Mouse (Mus musculus) Muller cell, postnatal 12 days (primary cell): Measurements from ENCODE around the gene Tom1l1.
A peak's percentile ranks its signal among the peaks of the same experiment; 100 is the strongest.
"Not testable (repeated sequence)": the region's sequence is repeated elsewhere in the genome, so short reads cannot be mapped to it uniquely, and the experiment has no call there.

Source experiments
- DNase-seq: peaks from one replicate; pipeline ENCODE4 v3.0.0-alpha.2; 2015; ENCODE audit errors: inconsistent ontology term

Gene Tom1l1

DNA sequence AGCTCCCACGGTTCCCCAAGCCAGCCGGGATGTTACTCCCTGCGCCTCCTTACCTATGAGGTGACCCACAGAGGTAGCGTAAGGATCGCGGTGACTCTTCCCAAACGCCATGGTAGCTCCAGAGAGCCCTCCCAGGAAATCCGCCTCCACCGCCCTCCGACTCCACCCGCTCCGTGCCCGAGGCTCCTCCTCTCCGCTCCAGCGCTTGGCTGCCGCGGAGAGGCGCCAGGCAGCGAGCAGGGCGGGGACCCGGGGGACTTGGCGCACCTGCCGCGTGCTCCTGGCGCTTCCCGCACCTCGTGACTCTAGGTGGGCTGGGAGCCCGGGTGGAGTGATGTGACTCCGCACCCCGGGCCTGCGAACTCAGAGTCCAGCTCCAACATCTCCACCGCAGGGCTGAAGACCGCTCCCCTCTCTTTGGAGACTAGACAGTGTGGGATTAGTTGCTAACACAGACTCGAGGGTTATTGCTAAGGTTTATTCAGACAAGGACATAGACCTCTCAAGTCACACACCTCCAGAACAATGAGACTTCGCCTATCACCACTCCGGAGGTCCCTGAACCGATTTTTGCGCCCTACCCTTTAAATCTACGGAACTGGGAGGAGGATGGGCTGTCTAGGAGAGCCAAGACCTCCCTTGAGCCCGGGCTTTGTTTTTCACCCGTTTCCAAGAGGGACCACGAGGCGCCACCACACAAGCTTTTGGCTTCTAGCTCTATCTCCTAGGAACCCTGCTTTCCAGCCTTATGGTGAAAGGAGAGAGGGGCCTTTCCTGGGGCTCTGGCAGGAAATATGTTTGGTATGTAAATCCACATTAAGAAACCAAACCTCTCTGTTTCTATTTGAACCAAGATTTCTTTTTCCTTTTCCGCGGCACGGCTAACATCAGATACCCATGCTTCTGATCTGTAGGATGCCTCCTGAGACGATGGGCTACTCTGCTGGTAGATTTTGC is at the start of gene Tom1l1:
Tom1l1 (minus strand) TSS at position 907 of the 957 bp plus-strand sequence.
- peak; percentile 82 for DNase-seq

DNA sequence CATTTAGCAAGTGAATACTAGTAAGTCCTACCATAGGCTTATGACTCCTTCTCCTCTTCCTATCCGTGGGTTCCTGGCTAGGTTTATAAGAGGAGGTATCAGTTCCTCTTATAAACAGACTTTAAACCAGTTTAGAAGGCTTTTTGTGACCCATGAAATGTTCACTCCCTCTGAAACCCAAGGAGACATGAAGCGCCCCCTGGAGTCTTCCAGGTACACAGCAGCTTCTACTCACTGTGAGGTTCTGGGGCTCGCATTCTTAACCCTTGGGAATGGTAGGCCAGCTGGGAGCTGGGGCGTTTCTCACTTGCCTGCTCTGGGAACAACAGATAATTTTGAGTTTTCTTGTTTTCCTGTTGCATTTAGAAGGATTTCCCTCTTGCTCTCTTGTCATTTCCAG is 45.4 kb upstream of the Tom1l1 start:
- DNase-seq, result no peak

DNA sequence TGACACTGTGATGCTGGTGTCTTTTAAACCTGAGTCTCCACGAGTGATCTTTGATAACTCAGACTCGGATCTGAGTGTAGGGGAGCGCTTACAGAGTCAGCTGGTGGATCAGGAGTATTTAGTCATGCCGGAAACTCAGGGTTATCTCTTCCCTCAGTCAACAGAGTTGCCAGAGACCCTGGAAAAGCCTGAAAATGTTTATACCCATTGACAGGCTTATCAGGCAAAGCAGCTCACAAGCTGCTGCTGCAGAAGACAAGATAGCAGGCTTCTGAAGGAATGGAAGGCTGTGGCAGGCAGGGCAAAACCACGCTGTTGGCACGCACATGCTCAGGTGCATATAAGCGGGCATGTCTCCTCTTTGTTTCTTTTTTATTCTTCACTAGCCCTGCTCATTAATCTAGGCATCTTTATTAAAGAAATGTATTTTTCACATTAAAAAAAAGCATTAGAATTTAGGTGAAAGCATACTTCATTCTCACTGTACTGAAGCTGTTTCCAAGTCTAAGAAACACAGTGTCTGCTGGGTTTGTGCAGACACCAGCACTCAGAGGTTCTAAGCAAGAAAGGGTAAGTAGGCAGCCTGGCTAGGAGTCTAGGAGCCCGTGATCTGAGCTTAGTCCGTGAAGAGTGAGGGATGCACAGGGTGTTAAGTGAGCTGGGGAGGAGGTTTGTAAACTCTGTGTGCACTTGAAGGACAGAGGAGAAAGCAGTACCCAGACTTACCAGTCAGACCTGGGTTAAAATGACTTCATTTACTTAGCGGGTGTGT is 39.4 kb upstream of the Tom1l1 start:
- no peak for DNase-seq

DNA sequence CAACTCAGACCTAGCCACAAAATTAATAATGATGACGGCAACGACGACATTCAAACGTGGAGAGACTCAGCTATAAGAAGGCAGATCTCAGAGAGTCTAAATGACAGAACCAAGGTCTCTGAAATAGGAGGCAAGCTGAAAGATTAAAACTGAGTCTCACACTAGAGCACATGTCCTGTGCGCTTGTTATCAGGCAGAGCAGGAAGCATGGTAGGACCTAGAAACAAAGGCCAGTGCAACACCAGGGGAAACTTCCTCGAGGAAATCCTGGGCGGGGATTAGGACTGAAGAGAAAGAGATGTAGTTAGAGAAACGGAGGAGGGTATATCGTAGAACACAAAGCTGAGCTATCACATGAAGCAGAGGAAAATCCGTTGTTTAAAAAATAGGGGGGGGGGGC is 38.6 kb upstream of the Tom1l1 start:
- no peak for DNase-seq

DNA sequence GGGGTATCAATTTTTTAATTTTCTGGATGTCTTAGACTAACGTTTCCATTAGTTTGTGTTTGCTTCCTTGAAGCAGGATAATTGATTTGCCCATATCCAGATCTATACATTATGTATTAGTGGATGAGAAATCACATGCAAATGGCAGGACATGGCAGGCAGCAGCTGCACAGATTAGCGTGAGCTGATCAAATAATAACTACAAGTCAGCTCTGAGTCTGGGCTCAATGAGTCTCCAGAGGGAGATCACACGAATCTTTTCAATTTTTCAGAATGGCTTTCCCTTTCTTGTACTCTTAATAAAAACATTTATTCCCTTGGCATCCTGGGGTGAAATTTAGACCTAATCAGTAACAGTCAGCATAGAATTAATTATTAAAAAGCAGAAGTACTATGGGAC is 34.1 kb upstream of the Tom1l1 start:
- DNase-seq, result no peak

DNA sequence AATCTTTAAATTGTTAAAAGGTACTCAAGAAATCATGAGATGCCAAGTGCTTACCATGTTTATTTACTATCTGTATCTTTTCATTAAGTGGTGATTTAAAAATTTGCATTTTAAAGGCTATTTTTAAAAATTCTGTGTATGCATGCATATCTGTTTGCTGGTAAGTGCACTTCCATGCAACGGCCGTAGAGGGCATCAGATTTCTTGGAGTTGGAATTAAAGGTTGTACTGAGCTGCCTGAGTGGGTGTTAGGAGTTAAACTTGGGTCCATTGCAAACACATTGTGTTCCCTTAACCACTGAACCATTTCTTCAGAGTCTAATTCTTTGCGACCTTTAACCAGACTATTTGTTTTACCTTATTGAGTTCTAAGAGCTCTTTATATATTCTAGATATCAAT is 29.6 kb upstream of the Tom1l1 start:
- DNase-seq, result no peak

DNA sequence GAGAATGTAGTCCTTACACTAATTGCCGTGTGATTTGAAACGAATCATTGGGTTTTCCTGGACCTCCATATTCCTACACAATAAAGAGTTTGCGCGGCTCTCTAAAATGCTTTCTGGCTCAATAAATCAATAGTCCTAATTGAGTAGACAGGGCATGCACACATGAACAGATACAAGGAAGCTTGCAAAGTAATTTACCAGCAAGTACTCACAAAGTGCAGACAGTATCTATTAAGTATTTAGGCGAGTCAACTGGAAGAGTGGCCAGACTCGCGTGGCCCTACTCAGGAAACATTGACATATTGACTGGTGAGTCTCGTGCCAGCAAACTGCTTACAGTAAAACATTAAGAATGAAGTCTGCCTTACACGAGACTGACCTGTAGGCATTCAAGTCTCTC is 23.4 kb upstream of the Tom1l1 start:
- peak; percentile 34 for DNase-seq

DNA sequence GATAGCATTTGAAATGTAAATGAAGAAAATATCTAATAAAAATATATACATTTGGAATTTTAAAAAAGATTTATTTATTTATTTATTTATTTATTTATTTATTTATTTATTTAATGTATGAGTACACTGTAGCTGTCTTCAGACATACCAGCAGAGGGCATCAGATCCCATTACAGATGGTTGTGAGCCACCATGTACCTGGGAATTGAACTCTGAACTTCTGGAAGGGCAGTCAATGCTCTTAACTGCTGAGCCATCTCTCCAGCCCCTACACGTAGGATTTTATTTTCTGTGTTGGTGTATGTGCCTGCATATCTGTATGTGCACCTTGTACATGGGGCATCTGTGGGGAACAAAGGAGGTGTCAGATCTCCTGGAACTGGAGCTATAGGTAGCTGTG is 19.0 kb upstream of the Tom1l1 start:
- DNase-seq, result not testable (repeated sequence)

DNA sequence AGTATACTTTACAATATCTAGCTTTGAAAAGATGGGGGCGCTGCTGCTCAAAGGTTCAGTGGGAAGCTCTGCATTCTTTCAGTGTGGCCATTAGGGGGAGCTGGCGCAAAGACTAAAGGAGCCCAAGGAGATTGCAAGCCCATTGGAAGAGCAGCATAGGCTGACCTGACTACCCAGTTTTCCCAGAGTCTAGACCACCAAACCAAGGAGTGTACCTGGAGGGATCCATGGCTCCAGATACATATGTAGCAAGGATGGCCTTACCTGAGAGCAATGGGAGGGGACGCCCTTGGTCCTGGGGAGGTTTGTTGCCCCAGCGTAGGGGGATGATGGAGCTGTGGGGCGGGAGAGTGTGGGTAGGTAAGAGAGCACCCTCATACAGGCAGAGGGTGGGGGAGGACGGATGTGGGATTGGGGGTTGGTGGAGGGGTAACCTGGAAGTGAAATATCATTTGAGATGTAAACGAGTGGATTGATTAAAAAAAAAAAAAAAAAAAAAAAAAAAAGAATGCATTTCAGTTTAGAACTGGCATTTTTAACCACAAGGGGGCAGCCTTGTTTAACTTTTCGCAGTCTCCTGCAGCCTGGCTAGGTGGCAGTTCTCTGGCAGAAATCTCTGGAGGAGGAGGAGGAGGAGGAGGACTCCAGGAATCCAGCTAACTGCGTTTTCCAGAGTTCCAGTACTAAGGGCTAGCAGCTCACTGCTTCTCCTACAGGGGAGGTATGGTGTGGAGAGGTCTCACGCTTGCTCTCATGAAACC is 9.5 kb upstream of the Tom1l1 start:
- DNase-seq, result peak; percentile 82

DNA sequence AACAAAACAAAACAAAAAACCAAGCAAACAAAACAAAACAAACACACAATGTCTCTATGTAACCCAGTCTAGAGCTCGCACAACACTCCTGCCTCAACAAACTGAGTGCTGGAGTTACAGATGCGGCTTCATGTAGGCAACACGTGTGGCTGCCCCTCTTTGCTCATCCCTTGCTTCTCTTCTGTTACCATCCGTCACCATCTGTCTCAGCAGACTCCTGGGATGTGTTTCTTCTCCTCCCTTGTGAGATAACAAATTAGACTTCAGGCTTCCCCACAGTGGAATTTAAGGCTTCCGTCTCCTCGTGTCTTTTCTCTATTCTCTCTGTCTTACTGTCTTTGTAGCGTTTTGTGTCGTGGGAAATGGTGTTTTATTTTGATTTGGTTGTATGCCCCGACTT is 7.6 kb upstream of the Tom1l1 start:
- no peak for DNase-seq

DNA sequence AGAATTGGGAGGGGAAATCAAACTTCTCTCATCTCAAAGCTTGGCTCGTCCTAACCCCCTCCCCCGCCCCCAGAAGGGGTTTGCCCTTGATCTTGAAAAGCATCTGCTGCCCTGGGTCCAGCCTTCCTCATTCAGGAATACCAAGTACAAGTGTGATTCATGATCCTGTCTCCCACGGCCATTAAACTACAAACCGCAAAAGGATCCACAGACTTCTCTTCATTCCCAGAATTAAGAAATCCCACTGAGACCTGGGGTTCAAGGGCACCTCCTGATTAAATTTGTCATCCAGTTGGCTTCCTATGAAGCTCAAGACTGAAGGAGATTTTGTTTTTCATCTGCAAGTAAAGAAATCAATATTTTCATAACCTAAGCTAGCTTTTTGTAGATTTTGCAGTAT is 6.0 kb upstream of the Tom1l1 start:
- no peak for DNase-seq

DNA sequence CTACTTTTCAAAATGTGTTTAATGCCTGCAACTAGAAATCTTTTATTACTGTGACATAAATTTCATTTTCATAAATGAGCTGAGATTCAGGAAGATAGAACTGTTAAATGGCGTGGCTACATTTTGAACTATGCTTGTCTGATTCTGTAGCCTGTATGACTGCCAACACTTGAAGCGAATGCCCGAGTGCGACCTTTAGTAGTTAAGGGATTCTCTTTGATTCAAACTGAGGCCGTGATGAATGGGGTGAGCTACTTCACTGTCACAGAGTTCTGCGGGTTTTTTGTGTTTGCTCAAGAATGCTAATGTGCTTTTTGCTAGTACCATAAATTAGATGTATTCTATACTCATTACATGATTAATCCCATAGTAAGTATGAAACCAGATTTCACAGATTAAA is 2.2 kb upstream of the Tom1l1 start:
- no peak for DNase-seq

DNA sequence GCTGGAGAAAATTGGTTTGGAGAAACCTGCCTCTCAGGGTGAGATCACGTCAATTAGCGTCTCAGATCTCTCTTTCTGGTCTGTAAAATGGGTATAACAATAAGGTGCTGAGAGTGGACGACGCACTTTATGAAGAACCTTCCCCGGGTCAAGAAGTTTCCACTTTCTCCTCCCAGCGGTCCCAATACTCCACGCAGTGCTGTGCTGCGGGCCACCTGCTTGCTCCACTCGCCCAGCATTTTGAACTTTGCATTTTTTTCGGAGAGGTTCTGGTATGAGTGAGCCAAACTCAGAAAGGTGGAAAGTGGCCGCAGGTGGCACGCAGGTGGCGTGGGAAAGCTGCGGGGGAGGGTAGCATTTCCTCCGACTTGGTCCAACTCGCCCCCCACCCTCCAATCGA is 1.1 kb downstream of the Tom1l1 start:
- DNase-seq, result no peak

DNA sequence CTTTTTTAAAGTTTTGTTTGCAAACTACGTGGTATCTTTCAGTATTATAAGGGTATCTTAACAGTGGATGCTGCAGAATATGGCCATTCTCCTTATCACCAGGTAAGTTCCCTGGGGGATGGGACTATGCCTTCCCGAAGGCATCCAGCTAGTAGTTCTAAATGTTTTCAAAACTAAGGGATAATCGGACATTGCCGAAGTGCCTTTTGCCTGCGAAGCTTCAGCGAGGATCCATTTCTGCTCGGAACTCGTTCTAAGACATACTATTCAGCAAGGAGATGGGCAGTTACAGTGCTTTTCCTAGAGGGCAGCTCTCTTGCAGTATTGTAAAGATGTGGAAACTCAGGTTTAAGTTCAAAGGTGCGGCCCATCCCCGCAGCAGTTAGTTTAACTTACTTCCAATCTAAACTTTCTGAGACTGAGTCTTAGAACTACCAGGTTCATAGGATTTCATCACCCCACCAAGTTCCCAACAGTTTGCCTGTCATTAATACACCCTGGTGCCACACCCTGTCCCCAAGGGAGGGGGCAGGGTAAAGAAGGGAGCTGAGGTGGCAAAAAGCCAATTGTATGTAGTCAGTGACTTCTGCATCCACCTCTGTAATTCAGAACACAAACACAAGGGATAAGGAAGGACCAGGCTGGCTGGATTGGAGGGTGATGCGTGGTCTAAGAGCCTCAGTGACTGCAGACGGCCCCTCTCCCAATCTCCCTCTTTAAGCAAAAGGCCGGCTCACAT is 1.7 kb downstream of the Tom1l1 start:
- no peak for DNase-seq

DNA sequence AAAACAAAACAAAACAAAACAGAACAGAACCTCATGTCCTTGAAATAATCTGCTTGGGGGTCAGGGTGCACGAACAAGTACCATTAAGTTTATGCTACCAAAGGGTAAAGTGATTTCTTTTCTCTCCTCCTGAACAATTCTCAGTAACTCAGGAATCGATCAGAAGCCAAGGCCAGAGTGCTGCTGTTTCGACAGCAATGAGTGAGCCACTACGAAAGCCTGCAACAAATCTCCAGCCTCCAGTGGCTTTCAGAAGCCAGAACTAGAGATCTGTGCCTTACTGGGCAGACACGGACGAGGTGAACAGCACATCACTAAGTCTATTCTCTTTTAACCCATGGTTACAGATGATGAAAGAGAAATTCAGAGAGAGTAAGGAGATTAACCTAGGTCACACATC is 3.0 kb downstream of the Tom1l1 start:
- no peak for DNase-seq

DNA sequence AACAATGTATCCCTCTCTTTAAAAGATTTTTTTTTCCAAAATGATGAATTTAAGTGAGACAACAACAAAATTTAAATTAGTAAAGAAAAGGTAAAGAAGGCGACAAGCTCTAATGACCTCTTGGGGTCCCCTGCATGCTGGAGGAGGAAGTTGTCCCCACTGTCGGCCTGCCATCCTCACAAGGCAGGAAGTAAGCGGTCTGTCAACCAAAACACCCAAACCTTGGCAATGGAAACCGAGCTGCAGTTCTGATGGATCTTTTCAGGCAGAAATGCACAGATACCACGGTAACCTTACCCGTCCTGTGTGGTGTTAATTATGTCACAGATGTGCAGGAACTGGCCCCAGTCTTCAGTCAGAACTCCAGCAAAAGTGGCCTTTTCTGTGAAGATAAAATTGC is 3.4 kb downstream of the Tom1l1 start:
- DNase-seq, result no peak

DNA sequence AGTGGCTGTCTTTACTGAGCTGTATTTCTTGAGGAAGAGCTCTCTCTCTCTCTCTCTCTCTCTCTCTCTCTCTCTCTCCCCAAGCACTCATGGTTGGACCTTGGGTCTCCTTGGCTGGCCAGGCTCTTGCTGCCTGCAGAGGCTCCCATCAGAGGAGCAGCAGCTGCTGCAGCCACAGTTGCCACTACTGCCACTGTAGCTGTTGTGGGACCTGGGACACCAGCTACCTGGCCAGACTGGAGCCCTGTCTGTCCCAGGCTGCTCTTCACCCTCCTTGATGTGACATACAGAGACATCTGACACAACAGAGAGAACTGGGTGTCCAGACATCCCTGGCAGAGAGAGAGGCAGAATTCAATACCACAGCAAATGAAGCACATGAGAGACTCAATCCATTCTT is 7.0 kb downstream of the Tom1l1 start:
- no peak for DNase-seq

DNA sequence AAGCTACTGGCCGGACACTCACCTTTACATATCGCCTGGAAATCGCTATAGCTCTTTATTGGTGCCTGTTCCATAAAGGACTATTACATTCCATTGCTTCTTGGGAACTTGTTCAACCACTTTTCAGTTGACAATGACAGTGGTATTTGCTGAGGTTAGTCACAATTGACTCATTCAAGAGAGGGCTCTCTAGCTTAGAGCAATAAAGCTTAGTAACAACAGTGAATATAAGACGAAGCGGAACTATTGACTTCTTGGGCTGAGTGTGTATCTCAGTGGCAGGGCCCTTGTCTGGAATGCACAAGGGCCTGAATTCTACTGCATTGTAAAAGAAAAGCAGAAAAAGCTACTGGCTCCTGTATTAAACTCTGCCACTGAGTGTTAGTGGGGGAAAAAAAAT is 9.6 kb downstream of the Tom1l1 start:
- DNase-seq, result peak; percentile 76

DNA sequence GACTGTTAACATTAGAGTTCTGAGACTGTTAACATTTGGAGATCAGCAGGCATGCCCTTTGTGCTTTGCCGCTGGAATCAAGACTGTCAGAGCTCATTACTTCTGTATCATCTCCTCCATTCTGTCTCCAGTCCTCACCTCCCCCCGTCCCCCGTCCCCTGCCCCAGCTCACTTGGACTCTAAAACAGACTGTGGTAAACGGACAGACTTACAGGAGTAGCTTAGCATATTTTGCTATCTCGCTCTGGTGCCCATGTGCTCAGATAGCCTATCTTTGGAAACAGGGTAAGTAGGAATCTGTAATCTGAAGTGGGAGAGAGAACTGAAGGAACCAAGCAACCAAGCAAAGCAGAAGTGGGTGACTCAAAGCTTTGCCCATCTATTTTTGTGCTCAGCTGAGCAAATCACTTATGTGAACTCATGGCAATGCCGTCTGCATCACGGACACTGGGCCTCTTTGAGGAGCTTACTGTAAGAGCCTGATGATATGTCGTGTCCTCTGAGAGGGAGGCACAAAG is 10.3 kb downstream of the Tom1l1 start:
- peak; percentile 90 for DNase-seq

DNA sequence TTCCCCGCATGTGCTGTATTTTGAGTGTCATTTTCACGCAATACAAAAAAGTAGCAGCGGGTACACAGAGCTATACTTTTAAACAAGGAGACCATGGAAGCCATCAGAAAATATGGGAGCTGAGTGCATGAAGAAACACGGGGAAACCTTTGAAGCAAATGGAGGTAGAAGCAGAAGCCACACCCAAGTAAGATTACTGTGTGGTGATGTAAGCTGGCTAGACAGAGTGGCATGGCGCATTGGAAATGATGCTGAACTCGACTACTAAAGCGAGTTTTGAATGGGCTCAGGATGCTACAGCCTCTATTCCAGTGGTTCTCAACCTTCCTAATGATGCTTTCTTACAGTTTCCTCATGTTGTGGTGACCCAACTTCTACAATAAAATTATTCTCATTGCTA is 11.1 kb downstream of the Tom1l1 start:
- DNase-seq, result no peak

DNA sequence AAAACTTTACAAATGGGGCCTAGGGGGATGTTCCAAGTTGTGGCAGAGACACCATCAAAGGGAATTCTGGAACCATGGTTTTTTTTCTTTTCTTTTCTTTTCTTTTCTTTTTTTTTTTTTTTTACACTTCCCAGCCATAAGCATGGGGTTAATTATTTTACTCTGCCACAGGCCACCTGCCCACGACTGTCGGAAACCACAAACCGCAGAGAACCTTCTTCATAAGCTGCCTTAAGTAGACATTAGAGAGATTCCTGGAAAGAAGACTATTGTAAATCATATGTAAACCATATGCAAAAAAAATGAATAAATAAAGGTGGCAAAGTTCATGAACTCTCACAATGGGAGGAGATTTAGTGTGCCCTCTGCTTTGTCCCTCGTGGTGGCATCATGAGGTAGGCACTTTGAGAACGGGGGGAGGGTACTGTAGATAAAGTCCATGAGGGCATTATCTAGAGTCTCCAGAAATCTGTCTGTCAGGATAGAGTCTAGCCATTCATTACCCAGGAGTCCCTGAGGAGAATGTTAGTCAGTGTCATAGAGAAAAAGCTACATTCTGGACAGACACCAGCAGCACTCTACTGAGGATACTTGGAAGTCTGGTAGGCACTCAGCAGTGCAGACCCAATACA is 12.6 kb downstream of the Tom1l1 start:
- no peak for DNase-seq
